In genomic region chr4:134155961-134156465, GRCm38 (mm10) we compare ENCODE assay signal across 28 mouse cellular contexts. TPM values are rescaled to one million over a fixed set of nuclear protein-coding genes. Genes with fewer than 3 reads are reported as not detected.
DNase-seq lines count a peak whose midpoint lies in the region; ATAC-seq and TF ChIP-seq lines count a peak whose summit lies in the region.
"Had no signal": no experiment of that assay in that cellular context is flagged by ENCODE, and none has a peak within 500 bp of the region (broad histone marks: within the 10 kb centered on the region; RNA-seq: fewer than 3 reads in every experiment).

No protein-coding gene starts in this region.

- H3K27me3 ChIP-seq in liver, adult 2 months (ENCODE audit: control insufficient read depth, insufficient read depth, low read length) = no peaks in the 10 kb centered on the region
- no peaks in the 10 kb centered on the region for H3K27me3 ChIP-seq in heart, embryonic 14.5 days (ENCODE audit: control insufficient read depth, insufficient read depth, low read length)
- H3K27me3 ChIP-seq in forebrain, embryonic 12.5 days = peaks cover 6% of the 10 kb centered on the region
- H3K27me3 ChIP-seq: CH12.LX; forebrain, embryonic 13.5 days; hindbrain, embryonic 12.5 days; midbrain, embryonic 15.5 days; neural tube, embryonic 15.5 days had no signal

- 87% methylated on average over 10 of the region's 10 CpGs for WGBS in liver, adult 2 months
- 75% methylated on average over 10 of the region's 10 CpGs for WGBS in heart, embryonic 14.5 days
- 92% methylated on average over 10 of the region's 10 CpGs for WGBS in forebrain, embryonic 12.5 days

- peak; percentile 27 to 52 for DNase-seq in gastrocnemius, adult 8-10 months (ENCODE audit: low spot score in 2 of 2)
- DNase-seq in gastrocnemius, postnatal 4 days (ENCODE audit: low spot score in 2 of 2) = no peak
- no peak for DNase-seq in liver, adult 2 months (ENCODE audit: extremely low read depth, low read depth, low spot score)
- DNase-seq in liver = no peak
- DNase-seq in skeletal muscle tissue, adult 2 months (ENCODE audit: low read depth, low spot score) = peak; percentile 79
- DNase-seq in right cerebral cortex, postnatal 36 days (ENCODE audit: low spot score in 2 of 2) = no peak
- DNase-seq: cerebellum, adult 9-11 months; kidney, adult 18-20 months; kidney, postnatal 10 days; thymus, adult 18-20 months had no signal

- peak overlapping the region; percentile 36 for H3K27ac ChIP-seq in liver, adult 2 months (replicated peaks; ENCODE audit: insufficient read depth, low read depth, low read length)
- H3K27ac ChIP-seq in heart, embryonic 14.5 days (replicated peaks in 1 of 2; ENCODE audit: control insufficient read depth in 1 of 2, insufficient read depth in 1 of 2, low read depth in 2 of 2, low read length in 2 of 2) = peak overlapping the region; percentile 54 to 75; a peak in 3 of 4 replicates
- H3K27ac ChIP-seq in forebrain, embryonic 12.5 days = no peak overlapping the region
- H3K27ac ChIP-seq: forebrain, embryonic 13.5 days; hindbrain, embryonic 12.5 days; midbrain, embryonic 15.5 days; neural tube, embryonic 15.5 days had no signal

- H3K79me2 ChIP-seq in liver, adult 2 months (ENCODE audit: control insufficient read depth, insufficient read depth, low read length) = peaks cover 10% of the 10 kb centered on the region; the same call in 1 of the 2 replicates

- no peak for ATAC-seq in heart, embryonic 14.5 days (ENCODE audit: insufficient number of reproducible peaks, insufficient read depth, low FRiP score, low read depth)
- ATAC-seq in forebrain, embryonic 12.5 days (ENCODE audit: low FRiP score) = no peak
- ATAC-seq: forebrain, embryonic 13.5 days; midbrain, embryonic 15.5 days had no signal

- no peaks in the 10 kb centered on the region for H3K9me3 ChIP-seq in heart, embryonic 14.5 days (ENCODE audit: control insufficient read depth, low read length)
- no peaks in the 10 kb centered on the region for H3K9me3 ChIP-seq in forebrain, embryonic 12.5 days
- H3K9me3 ChIP-seq: forebrain, embryonic 13.5 days; hindbrain, embryonic 12.5 days; midbrain, embryonic 15.5 days; neural tube, embryonic 15.5 days had no signal

- peaks cover 25% of the 10 kb centered on the region for H3K4me1 ChIP-seq in liver, adult 2 months (ENCODE audit: control insufficient read depth, insufficient read depth, low read length)
- H3K4me1 ChIP-seq in heart, embryonic 14.5 days (ENCODE audit: control insufficient read depth in 2 of 2, insufficient read depth in 2 of 2, low read length in 2 of 2) = peaks cover 5 to 19% of the 10 kb centered on the region in 2 experiments
- no peaks in the 10 kb centered on the region for H3K4me1 ChIP-seq in forebrain, embryonic 12.5 days
- H3K4me1 ChIP-seq: forebrain, embryonic 13.5 days; hindbrain, embryonic 12.5 days; midbrain, embryonic 15.5 days; neural tube, embryonic 15.5 days had no signal

- no peak overlapping the region for H3K4me3 ChIP-seq in liver, adult 2 months (ENCODE audit: insufficient read depth, low read depth, low read length)
- H3K4me3 ChIP-seq in heart, embryonic 14.5 days (ENCODE audit: control insufficient read depth in 1 of 2, insufficient read depth in 1 of 2, low read depth in 1 of 2, low read length in 2 of 2) = no peak overlapping the region
- no peak overlapping the region for H3K4me3 ChIP-seq in forebrain, embryonic 12.5 days (replicated peaks)
- H3K4me3 ChIP-seq: forebrain, embryonic 13.5 days; hindbrain, embryonic 12.5 days; midbrain, embryonic 15.5 days; neural tube, embryonic 15.5 days had no signal

- H3K4me2 ChIP-seq in heart, embryonic 14.5 days (ENCODE audit: low read length) = peak overlapping the region; percentile 34; the same call in 1 of the 2 replicates
- H3K4me2 ChIP-seq in forebrain, embryonic 12.5 days = no peak overlapping the region
- H3K4me2 ChIP-seq: forebrain, embryonic 13.5 days; hindbrain, embryonic 12.5 days; midbrain, embryonic 15.5 days; neural tube, embryonic 15.5 days had no signal

- H3K36me3 ChIP-seq in liver, adult 2 months (ENCODE audit: control insufficient read depth, insufficient read depth, low read length) = peaks cover 14% of the 10 kb centered on the region
- peaks cover 29% of the 10 kb centered on the region for H3K36me3 ChIP-seq in heart, embryonic 14.5 days (ENCODE audit: control insufficient read depth, insufficient read depth, low read length)
- peaks cover 45% of the 10 kb centered on the region for H3K36me3 ChIP-seq in forebrain, embryonic 12.5 days (replicated peaks)

- TF ChIP-seq POLR2A in liver, adult 2 months (IDR thresholded peaks at IDR 0.05; ENCODE audit: extremely low read depth, insufficient read depth, low read length) = no peak

- H3K9ac ChIP-seq in liver, adult 2 months (ENCODE audit: low read depth, low read length) = no peak overlapping the region
- peak overlapping the region; percentile 27; the same call in 1 of the 2 replicates for H3K9ac ChIP-seq in heart, embryonic 14.5 days (ENCODE audit: low read length)
- H3K9ac ChIP-seq in forebrain, embryonic 12.5 days = no peak overlapping the region
- H3K9ac ChIP-seq: forebrain, embryonic 13.5 days; hindbrain, embryonic 12.5 days; midbrain, embryonic 15.5 days; neural tube, embryonic 15.5 days had no signal

- TF ChIP-seq CTCF in liver, adult 2 months (IDR thresholded peaks at IDR 0.05; ENCODE audit: low read depth, low read length) = no peak

RNA-seq across cellular contexts. Expression of gene Sh3bgrl3, which starts 27.4 kb away (rescaled TPM):
- total RNA-seq in gastrocnemius, adult 8-10 months (2022) = 10 to 100 TPM in 3 of 4 experiments, 1 to 10 TPM in 1; 9.0 to 16.5 (median 13.4) TPM
- 10 to 100 TPM; 72.4 to 83.6 TPM for total RNA-seq in gastrocnemius, postnatal 4 days (2021)
- total RNA-seq in liver, adult 2 months (2014; rRNA removed) = 6.0 and 10.3 TPM in 2 replicates
- 36.6 and 45.0 TPM in 2 replicates for polyA plus RNA-seq in liver, adult 2 months (2012; rRNA removed)
- polyA plus RNA-seq in heart, embryonic 14.5 days (2014; fragmentation: Nextera tagmentation; extraction: Ambion mirVana) = 196 and 209 TPM in 2 replicates
- polyA plus RNA-seq in forebrain, embryonic 12.5 days (2016; fragmentation: Nextera tagmentation; extraction: Ambion mirVana) = 257 and 272 TPM in 2 replicates

RNA-seq across cellular contexts. Expression of gene Cep85, which starts 30.9 kb away (rescaled TPM):
- total RNA-seq in gastrocnemius, adult 8-10 months (2022) = 10 to 100 TPM; 46.5 to 67.7 (median 55.8) TPM
- 10 to 100 TPM; 54.8 to 60.3 TPM for total RNA-seq in gastrocnemius, postnatal 4 days (2021)
- total RNA-seq in liver, adult 2 months (2014; rRNA removed) = 99.8 and 108 TPM in 2 replicates
- 50.5 and 61.5 TPM in 2 replicates for polyA plus RNA-seq in liver, adult 2 months (2012; rRNA removed)
- 35.4 and 37.0 TPM in 2 replicates for polyA plus RNA-seq in heart, embryonic 14.5 days (2014; fragmentation: Nextera tagmentation; extraction: Ambion mirVana)
- polyA plus RNA-seq in forebrain, embryonic 12.5 days (2016; fragmentation: Nextera tagmentation; extraction: Ambion mirVana) = 30.5 and 32.3 TPM in 2 replicates

RNA-seq across cellular contexts. Expression of gene Gm7534, which starts 46.8 kb away (rescaled TPM):
- not detected for total RNA-seq in gastrocnemius, adult 8-10 months (2022)
- total RNA-seq in gastrocnemius, postnatal 4 days (2021) = not detected
- total RNA-seq in liver, adult 2 months (2014; rRNA removed) = not detected in 2 replicates
- polyA plus RNA-seq in liver, adult 2 months (2012; rRNA removed) = not detected in 2 replicates
- not detected in 2 replicates for polyA plus RNA-seq in heart, embryonic 14.5 days (2014; fragmentation: Nextera tagmentation; extraction: Ambion mirVana)
- polyA plus RNA-seq in forebrain, embryonic 12.5 days (2016; fragmentation: Nextera tagmentation; extraction: Ambion mirVana) = not detected in 2 replicates
- total RNA-seq: adrenal gland, postnatal 14 days; CH12.LX; granulocyte monocyte progenitor cell, adult 5-6 weeks; megakaryocyte, adult 5-6 weeks; MEL had no signal
- polyA plus RNA-seq: brain, embryonic 14.5 days; cortical plate, adult 2 months; forebrain, embryonic 13.5 days; frontal cortex, adult 2 months; hindbrain, embryonic 12.5 days; limb, embryonic 14.5 days; midbrain, embryonic 15.5 days; neural tube, embryonic 15.5 days; spleen, adult 2 months; stomach, embryonic 14.5 days; urinary bladder, adult 2 months had no signal

RNA-seq across cellular contexts. Expression of gene Ubxn11, which starts 53.6 kb away (rescaled TPM):
- 1 to 10 TPM; 1.0 to 2.3 (median 1.9) TPM for total RNA-seq in gastrocnemius, adult 8-10 months (2022)
- total RNA-seq in gastrocnemius, postnatal 4 days (2021) = 1 to 10 TPM; 3.2 to 3.7 TPM
- total RNA-seq in liver, adult 2 months (2014; rRNA removed) = 0.09 and 0.34 TPM in 2 replicates
- 0.66 and 1.2 TPM in 2 replicates for polyA plus RNA-seq in liver, adult 2 months (2012; rRNA removed)
- 1.1 and 2.9 TPM in 2 replicates for polyA plus RNA-seq in heart, embryonic 14.5 days (2014; fragmentation: Nextera tagmentation; extraction: Ambion mirVana)
- 5.8 and 7.9 TPM in 2 replicates for polyA plus RNA-seq in forebrain, embryonic 12.5 days (2016; fragmentation: Nextera tagmentation; extraction: Ambion mirVana)

Comparison
In these comparisons a context has a peak if more than half of its experiments do, and no peak if none do; other contexts are left out.
1. DNase-seq: peak in gastrocnemius, adult 8-10 months (2 of 2) and skeletal muscle tissue, adult 2 months (single experiment); none in gastrocnemius, postnatal 4 days (0 of 2), liver, adult 2 months (single experiment), liver (single experiment) and right cerebral cortex, postnatal 36 days (0 of 2).